Mouse (Mus musculus): ENCODE results near the gene Slc26a5.

Gene Slc26a5

DNA sequence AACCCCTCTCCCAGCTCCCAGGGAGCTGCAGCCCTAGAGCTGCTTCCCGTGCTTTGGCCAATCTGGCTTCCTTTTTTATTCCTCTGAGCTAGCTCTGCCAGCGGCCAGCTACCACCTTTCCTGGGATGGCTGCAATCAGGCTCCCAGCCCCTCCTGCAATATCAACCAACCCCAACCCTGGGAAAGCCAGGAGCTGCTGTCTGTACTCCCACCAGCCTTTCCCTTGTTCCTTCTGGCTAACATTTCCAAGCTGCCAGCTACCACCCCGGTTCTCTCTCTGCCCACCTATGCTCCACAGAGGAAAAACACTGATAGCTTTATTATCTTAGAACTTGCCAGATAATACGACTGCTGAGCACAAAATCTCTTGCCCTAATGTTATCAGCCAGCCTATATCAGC, 60.6 kb downstream of the Slc26a5 start:
- DNase-seq = no peak

DNA sequence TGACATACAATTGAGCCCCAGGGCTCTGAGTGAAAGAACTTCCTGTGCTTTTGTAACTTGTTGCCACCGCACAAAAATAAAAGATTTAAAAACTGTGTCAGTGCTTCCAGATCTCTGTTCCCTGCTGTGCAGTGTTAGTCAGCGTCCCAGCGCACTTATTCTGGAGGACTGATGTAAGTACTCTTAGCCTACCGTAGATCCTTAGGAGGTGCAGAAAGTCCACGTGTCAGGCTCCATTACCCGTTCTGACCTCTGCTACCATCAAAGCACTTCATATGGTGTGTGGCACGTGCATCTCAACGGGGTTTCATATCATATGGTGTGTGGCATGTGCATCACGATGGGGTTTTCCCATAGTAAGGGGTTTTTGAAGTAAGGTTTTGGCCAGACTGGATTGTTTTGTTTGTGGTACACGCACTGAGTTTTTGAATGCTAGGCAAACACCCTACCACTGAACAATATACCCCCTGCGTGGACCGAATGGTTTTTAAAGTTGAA, 61.7 kb downstream of the Slc26a5 start:
- no peak for DNase-seq

- no peak for DNase-seq
These were observed 62.5 kb downstream of the Slc26a5 start for GRCm38 (mm10) chr5:21802907-21803306.

GRCm38 (mm10) chr5:21792166-21792565, 73.2 kb downstream of the Slc26a5 start:
- DNase-seq = no peak

- DNase-seq = no peak
These were observed 76.3 kb downstream of the Slc26a5 start for GRCm38 (mm10) chr5:21789061-21789460.

- no peak for DNase-seq
These were observed 78.0 kb downstream of the Slc26a5 start for GRCm38 (mm10) chr5:21787186-21788105.

- DNase-seq = peak; percentile 96
These were observed 78.9 kb downstream of the Slc26a5 start for GRCm38 (mm10) chr5:21786258-21787185.

DNA sequence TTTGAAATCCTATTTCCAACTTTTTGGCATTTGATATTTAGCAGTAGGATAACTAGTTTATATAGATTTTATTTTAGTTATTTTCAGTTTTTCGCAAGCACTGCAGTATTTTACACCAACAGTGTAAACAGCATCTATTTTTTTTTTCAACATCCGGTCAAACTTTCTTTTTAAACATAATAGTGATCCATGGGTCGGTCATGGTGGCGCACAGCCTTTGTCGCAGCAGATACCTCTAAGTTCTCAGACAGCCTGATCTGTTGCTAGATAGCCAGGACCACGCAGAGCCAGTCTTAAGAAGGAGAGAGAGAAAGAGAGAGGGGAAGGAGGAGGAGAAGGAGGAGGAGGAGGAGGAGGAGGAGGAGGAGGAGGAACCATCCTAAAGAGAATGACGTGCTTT, 79.6 kb downstream of the Slc26a5 start:
- no peak for DNase-seq

DNA sequence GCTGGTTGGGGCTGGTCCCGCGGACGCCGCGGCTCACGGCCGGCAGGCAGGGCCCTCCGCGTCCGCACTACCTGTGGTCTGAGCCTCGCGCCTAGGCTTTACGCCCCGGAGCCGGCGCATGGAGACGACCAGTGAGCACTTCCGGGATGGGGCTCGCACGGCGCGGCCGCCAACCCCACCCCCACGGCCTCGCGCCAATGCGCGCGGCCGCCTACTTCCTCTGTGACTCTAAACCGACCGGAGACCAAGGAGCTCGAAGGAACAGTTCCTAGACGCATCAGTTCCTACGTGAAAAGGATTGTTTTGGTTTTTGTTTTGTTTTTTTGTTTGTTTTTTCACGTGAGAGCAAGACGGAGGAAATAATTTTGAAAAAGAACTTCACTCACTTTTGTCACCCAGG, 80.4 kb downstream of the Slc26a5 start, which contains the start of the genes Dnajc2 and Psmc2:
Gene Dnajc2, minus strand, starts transcription at position 199 of the 400 bp plus-strand sequence.
Gene Psmc2, plus strand, starts transcription at position 231 of the 400 bp plus-strand sequence.
- DNase-seq = peak; percentile 93 to 95

DNA sequence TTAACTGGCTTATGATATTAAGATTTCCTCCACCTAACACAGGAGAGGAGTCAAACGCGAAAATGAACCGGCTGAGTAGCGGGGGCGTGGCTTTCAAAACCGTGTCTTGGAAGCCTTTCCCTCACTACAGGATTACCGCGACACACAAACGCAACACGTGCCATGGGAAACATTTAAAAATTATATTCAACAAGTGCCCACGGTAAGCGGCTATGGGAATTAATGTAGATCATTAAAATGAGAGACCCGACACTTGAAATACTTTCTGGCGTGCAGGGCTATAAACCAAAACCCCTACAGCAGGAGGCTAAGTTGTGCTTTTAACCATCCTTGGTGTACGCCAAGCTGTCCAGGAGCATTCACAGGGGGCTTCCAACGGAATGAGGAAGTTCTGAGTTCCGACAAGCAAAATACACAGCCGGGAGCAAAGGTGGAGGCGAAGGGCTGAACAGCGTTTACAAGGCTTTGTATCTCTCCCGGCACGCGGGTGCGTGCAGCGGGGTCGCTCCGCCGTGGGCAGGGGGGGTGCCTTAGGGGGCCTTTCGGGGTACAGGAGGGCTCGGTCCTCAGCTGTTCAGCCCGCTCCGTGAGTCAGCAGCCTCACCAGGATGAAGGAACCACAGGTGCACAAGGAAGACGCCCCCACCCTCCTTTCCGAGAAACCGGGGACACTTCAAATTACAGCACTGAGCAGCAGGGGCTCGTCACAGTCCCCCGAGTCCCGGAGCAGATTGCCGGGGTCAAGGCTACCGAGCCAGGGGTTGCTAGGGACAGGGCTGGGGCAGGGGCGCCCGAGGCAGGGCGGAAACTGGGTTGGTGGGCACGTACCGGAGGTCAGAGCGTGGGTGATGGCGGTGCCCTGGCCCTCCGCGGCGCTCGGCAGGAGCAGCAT, 81.0 kb downstream of the Slc26a5 start:
- peak in 1 of 2 experiments; percentile 10 for DNase-seq

DNA sequence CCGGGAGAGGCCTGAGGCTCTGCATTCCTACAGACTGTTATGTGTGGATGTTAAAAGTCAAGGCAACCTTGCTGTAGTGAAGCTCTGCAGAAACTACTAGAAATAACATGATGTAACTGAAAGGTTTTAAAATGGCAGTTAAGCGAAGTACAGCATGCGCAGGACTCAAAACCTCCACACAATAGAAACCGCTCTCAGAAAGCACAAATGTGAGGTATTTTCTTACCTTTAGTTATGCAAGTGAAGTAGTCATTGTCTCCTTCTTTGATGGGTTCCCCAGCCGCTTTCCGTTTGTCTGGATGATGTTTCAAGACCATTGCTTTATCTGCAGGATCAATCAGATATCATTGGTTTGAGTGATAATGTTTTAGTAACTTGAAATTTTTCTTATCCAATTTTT, 88.9 kb downstream of the Slc26a5 start:
- no peak for DNase-seq

GRCm38 (mm10) chr5:21769841-21770240, 95.6 kb downstream of the Slc26a5 start:
- DNase-seq = no peak

- DNase-seq = no peak
These were observed 96.9 kb downstream of the Slc26a5 start for GRCm38 (mm10) chr5:21768506-21768905.
